Mouse (Mus musculus): ENCODE measurements around the gene Gm17087.

DNA sequence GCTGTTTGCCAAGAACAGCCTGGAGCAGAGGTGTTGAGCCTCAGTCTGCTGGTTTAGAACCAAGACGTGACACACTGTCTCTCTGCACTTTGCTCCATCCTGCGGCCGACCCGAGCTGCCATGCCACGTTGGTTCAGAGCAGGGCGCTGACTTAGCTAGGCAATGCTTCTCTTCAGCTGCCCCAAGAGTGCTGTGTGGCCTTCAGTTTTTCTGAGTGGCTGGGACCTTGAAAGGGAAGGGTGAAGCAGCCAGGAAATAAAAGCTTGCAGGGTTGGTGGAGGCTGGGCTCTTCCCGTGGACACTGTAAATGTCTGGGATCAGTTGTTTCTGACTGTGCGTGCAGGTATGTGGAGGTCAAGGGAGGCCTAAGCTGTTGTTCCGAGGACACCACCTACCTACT, 20.4 kb downstream of the Gm17087 start:
- TF ChIP-seq CTCF (IDR thresholded peaks at IDR 0.05) (no peak), POLR2A (IDR thresholded peaks at IDR 0.05; ENCODE audit: insufficient read depth, low read depth, low read length) (no peak), EP300 (IDR thresholded peaks at IDR 0.05; ENCODE audit: insufficient read depth, low read depth, low read length) (no peak)

All from heart, adult 2 months (tissue).